Mouse (Mus musculus): ENCODE results near the gene Ralgps2. TPM values are rescaled to one million over a fixed set of nuclear protein-coding genes. Genes with fewer than 3 reads are reported as not detected.

The Ralgps2 gene
- 92.8 and 96.8 TPM in 2 replicates for polyA plus RNA-seq (2016; fragmentation: Nextera tagmentation; extraction: Ambion mirVana)

DNA sequence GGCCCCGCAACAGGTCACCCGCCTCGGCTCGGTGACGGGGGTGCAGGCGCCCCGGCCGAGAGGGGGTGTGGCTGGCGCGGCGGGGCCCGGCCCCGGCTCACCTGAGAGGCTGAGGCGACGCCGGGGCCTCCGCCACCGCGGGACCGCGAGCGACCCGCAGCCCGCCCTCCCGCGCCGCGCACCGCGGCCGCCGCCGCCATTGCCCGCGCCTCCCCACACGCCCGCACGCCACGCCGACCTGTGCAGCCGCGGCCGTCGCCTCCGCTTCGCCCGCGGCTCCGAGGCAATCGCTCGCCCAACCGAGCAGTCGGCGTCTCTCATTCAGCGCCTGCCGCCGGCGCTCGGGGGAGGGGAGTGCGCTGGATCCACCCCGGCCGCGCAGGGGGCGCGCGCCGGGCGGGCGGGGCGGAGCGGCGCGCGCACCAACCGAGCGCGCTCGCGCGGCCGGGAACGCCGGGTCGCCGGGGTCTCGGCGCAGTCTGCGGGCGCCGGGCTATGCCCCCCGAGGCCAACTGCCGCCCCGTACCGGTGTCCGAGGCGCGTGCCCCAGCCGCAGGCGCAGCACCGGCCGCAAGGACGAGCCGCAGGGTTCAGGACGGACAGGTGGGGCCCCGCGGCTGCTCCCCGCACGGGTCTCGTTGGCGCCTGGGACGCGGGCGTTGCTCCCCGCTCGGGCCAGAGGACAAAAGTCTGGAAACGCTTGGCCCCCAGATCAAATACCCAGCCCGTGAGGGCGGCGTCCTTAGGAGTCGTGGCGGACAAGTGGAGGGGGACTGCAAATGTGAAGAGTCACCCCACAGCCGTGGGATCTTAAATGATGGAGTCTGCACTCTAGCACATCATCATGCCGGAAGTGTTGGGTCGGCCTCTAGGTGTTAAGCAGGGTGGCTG lies at the start of gene Ralgps2:
Gene Ralgps2 (minus strand): TSS at position 376 of the 891 bp plus-strand sequence.
- DNase-seq (ENCODE audit: low spot score), result peak; percentile 79
- Histone ChIP-seq H3K27ac (replicated peaks) (peak within 1 kb of the TSS; percentile 98), H3K4me1 (peaks cover 33% of the 10 kb centered on the region), H3K4me3 (peak within 1 kb of the TSS; percentile 97), H3K36me3 (peaks cover 3% of the 10 kb centered on the region; the same call in 1 of the 2 replicates), H3K27me3 (ENCODE audit: low read depth, poor library complexity, severe bottlenecking) (no peaks in the 10 kb centered on the region), H3K9me3 (replicated peaks) (no peaks in the 10 kb centered on the region)
- under 1% methylated on average over 109 of the region's 124 CpGs for WGBS

DNA sequence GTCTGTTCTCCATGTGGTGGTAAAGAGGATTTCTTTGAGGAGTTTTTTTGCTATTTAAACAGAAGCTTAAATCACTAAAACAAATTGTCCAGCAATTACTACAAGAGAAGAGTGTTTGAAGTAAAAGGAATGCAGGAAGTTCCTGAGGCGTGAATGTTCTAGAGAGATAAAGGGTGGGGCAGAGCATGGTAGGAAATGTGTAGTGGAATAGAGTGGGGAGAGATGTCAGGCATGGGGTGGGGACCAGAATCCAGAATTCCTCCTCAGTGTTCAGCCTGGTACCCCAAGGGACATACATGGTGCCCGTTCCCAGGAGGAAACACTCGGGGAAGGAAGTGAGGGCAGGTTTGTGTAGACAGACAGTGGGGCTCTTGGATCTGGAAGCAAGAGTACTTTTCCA lies 48.1 kb upstream of the Ralgps2 start:
- no peak for DNase-seq (ENCODE audit: low spot score)
- Histone ChIP-seq H3K9me3 (replicated peaks) (no peaks in the 10 kb centered on the region), H3K4me3 (no peak overlapping the region), H3K36me3 (no peaks in the 10 kb centered on the region), H3K27ac (replicated peaks) (peak overlapping the region; percentile 42; the same call in 1 of the 2 replicates), H3K27me3 (ENCODE audit: low read depth, poor library complexity, severe bottlenecking) (no peaks in the 10 kb centered on the region), H3K4me1 (peaks cover 60% of the 10 kb centered on the region)
- 72% methylated on average over 3 of the region's 3 CpGs for WGBS

DNA sequence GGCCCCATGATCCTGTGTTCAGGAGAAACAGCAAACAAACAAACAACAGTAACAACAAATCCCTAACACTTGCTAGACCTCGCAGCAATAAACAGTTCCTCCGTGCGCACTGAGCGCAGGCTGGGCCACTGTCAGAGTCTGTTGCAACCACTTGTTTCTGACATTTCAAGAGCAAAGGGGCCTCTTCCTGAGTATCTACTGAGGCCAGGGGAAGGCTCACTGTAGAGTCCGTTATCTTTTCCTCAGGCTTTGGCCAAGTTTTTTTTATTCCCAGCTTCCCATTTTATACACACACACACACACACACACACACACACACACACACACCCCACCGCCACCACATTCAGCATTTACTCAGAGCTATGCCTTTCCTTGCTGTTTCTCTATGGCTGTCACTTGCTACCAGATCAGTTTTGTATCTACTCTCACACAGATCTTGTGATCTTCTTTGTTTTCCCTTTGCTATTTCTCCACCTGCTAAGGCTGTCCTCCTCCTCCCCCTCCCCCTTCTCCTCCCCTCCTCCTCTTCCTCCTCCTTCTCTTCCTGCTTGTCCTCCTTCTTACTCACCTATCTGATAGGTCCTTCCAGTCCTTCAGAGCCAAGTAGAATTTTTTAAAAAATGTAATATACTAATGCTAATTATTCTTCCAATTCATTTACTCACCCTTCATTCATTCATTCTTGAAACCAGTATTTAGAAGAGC lies 47.4 kb upstream of the Ralgps2 start:
- peaks cover 60% of the 10 kb centered on the region for H3K4me1 ChIP-seq
- no peaks in the 10 kb centered on the region for H3K27me3 ChIP-seq (ENCODE audit: low read depth, poor library complexity, severe bottlenecking)
- 78% methylated on average over 6 of the region's 6 CpGs for WGBS
- peak overlapping the region; percentile 63; the same call in 1 of the 2 replicates for H3K27ac ChIP-seq (replicated peaks)
- no peaks in the 10 kb centered on the region for H3K36me3 ChIP-seq
- H3K9me3 ChIP-seq (replicated peaks), result no peaks in the 10 kb centered on the region
- H3K4me3 ChIP-seq, result no peak overlapping the region
- no peak for DNase-seq (ENCODE audit: low spot score)

DNA sequence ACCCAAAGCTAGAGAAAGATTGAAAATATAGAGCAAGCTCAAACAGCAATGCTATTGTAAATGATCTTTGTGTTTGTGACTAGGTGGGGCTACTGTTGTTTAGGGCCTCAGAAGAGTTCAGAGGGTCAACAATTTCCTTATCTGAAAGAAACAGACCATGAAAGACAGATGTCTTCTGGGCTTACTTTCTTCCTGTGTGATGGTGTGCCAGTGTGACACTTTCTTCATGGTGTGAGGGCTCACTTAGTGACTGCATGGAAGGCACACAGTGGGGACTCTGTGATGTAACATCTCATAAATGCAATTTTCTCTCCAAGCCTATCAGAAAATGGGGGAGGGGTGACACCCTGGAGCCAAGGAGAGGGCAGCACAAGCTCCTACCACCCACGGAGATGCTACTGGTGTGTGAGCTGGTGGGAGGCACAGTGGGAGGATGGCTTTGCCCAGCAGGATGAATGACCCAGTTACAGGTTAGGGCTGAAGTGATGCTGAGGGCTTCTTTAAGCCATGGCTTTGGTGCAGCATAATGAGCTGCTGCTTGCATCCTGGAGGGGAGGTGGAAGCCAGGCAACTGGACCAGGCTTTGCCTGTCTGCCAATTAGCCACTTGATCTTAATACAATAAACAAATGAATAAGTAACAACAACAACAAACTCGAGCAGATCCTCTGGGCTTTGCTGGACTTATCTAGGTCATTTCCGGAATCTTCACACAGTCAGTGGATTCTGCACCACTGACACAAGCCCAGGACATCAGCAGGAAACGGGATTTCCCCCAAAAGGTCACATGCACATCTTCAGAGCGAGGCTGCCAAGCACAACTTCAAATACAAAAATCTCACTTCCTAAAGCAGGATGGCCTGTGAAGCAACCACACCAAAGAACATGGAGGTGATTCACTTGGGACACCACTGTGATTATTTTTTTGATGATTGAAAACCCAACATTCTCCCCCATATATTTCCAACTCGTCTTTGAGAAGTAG lies 46.5 kb upstream of the Ralgps2 start:
- no peaks in the 10 kb centered on the region for H3K27me3 ChIP-seq (ENCODE audit: low read depth, poor library complexity, severe bottlenecking)
- no peaks in the 10 kb centered on the region for H3K36me3 ChIP-seq
- 43% methylated on average over 6 of the region's 6 CpGs for WGBS
- peak overlapping the region; percentile 63 for H3K27ac ChIP-seq (replicated peaks)
- no peak overlapping the region for H3K4me3 ChIP-seq
- no peaks in the 10 kb centered on the region for H3K9me3 ChIP-seq (replicated peaks)
- H3K4me1 ChIP-seq, result peaks cover 60% of the 10 kb centered on the region
- no peak for DNase-seq (ENCODE audit: low spot score)

DNA sequence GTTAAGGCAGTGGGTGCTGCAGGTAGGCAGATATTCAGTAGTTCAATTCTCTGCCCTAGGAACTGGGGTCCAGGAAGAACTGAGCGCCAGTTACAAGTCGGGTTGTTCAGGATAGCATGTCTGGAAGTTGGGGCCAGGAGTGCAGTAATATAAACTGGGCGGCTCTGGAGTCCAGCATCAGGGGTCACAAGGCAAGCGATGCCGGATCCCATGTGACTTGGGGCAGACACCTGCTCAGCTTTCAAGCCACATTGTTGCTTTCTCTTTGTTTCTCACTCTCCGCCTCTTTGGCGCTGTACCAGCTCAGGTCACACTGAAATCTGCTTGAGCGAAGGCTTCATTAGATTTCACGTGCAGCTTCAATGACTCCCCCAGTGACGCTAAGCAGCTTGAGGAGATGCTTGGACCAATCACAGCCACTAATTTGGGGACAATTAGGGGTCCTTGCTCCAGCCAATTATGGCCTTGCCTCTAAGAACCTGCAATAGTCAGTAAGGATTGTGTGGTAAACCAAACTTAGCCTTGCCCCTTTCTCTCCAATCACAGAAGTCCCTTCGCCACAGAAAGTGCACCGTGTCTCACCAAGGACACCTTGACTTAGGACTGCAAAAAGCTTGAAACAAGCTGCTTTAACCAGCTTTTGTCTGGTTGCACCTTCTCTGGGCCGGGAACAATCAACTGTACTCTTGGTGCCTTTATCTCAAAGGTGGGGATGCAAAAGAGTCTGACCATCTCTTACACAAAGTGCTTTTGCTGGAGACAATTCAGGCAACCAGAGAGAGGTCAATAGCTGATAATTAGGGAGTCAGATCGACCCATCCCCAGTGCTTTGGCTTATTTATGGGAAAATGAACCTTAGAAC lies 43.8 kb upstream of the Ralgps2 start:
- Histone ChIP-seq H3K27ac (replicated peaks) (0 out of 2 replicates have a peak overlapping the region, but pooled peaks have one; percentile 9), H3K27me3 (ENCODE audit: low read depth, poor library complexity, severe bottlenecking) (no peaks in the 10 kb centered on the region)

DNA sequence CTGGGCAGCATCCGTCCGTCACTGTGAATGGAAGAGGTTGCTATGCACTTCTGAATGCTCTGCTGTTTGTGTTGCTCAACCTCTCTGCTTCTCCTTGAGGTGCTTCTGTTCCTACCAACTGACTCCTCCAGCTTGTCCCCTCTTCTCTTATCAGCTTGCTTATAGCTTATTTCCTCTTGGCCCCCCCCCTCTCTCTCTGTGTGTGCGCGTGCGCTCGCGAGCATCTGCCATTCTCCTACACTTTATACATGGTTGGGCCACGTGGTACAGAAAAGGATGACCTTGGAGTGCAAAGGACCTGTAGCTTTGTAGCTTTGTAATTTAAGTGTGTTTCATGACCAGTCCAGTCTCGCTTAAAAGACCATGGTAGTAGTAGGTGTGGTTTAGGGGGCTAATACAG lies 42.5 kb upstream of the Ralgps2 start:
- H3K9me3 ChIP-seq (replicated peaks), result no peaks in the 10 kb centered on the region
- no peak for DNase-seq (ENCODE audit: low spot score)
- H3K4me1 ChIP-seq, result peaks cover 35% of the 10 kb centered on the region
- no peak overlapping the region for H3K4me3 ChIP-seq
- 90% methylated on average over 9 of the region's 9 CpGs for WGBS
- H3K27ac ChIP-seq (replicated peaks), result no peak overlapping the region; the same call in 1 of the 2 replicates
- H3K27me3 ChIP-seq (ENCODE audit: low read depth, poor library complexity, severe bottlenecking), result no peaks in the 10 kb centered on the region
- H3K36me3 ChIP-seq, result no peaks in the 10 kb centered on the region

More for the DNA sequence above, 43.8 kb upstream of the Ralgps2 start:
- Histone ChIP-seq H3K4me1 (peaks cover 38% of the 10 kb centered on the region), H3K9me3 (replicated peaks) (no peaks in the 10 kb centered on the region), H3K36me3 (no peaks in the 10 kb centered on the region), H3K4me3 (no peak overlapping the region)
- 77% methylated on average over 14 of the region's 14 CpGs for WGBS
- no peak for DNase-seq (ENCODE audit: low spot score)

DNA sequence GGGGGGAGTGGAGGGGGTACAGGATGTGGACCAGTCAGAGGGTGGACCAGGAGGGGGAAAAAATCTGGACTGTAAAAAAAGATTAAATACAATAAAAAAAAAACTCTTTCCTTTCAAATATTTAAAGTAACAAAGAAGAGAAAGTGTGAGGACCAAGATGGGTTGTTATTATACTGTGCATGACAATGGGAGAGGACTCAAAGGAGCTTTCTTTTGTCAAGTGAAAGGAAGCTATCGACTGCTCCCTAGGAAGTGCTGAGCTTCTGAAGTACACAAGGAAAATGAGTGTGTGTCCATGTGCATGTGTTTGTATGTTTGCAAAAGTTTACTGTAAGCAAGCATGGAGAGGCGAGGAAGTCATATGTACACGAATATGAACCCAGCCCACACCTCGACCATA lies 40.3 kb upstream of the Ralgps2 start:
- H3K9me3 ChIP-seq (replicated peaks), result no peaks in the 10 kb centered on the region
- H3K27me3 ChIP-seq (ENCODE audit: low read depth, poor library complexity, severe bottlenecking), result no peaks in the 10 kb centered on the region
- no peaks in the 10 kb centered on the region for H3K36me3 ChIP-seq
- H3K4me1 ChIP-seq, result peaks cover 19% of the 10 kb centered on the region
- H3K27ac ChIP-seq (replicated peaks), result 0 out of 2 replicates have a peak overlapping the region, but pooled peaks have one; percentile 4
- DNase-seq (ENCODE audit: low spot score), result no peak
- no peak overlapping the region for H3K4me3 ChIP-seq
- WGBS, result 83% methylated on average over 4 of the region's 4 CpGs

DNA sequence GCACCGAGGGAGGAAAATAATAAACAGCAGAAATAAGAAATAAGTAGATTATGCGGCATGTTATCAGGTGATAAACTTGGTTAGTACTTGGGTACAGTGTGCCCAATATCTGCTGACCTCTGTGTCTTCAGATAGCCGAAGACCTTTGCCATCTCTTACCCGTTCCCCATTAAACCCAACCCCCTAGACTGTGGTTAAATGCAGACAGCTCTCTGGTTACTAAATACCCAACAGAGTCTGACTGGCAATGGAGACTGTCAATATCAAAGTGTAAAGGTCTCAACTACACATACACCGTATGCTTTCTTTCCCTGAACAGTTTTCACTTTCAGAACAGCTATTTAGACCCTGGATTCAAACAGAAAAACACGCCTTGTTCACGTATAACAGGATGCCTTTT lies 39.2 kb upstream of the Ralgps2 start:
- H3K36me3 ChIP-seq, result no peaks in the 10 kb centered on the region
- no peak for DNase-seq (ENCODE audit: low spot score)
- no peak overlapping the region for H3K27ac ChIP-seq (replicated peaks)
- WGBS, result 91% methylated on average over 7 of the region's 7 CpGs
- H3K4me3 ChIP-seq, result no peak overlapping the region
- no peaks in the 10 kb centered on the region for H3K27me3 ChIP-seq (ENCODE audit: low read depth, poor library complexity, severe bottlenecking)
- no peaks in the 10 kb centered on the region for H3K9me3 ChIP-seq (replicated peaks)
- H3K4me1 ChIP-seq, result peaks cover 19% of the 10 kb centered on the region

DNA sequence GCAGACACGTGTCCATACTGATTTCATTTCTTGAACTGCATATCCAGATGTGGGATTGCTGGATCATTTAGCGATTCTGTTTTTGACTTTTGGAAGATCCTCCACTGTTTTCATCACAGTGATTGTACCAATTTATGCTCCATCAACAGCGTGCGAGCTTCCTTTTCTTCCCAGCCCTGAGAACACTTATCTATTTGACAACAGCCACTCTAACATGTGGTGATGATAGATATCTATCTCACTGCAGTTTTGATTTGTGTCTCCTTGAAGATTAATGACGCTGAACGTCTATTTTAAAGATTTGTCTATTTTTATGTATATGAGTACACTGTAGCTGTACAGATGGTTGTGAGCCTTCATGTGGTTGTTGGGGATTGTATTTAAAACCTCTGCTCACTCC lies 34.4 kb upstream of the Ralgps2 start:
- Histone ChIP-seq H3K36me3 (no peaks in the 10 kb centered on the region), H3K27me3 (ENCODE audit: low read depth, poor library complexity, severe bottlenecking) (no peaks in the 10 kb centered on the region), H3K9me3 (replicated peaks) (no peaks in the 10 kb centered on the region), H3K27ac (replicated peaks) (no peak overlapping the region), H3K4me1 (no peaks in the 10 kb centered on the region), H3K4me3 (no peak overlapping the region)
- 94% methylated on average over 6 of the region's 6 CpGs for WGBS
- DNase-seq (ENCODE audit: low spot score), result no peak

DNA sequence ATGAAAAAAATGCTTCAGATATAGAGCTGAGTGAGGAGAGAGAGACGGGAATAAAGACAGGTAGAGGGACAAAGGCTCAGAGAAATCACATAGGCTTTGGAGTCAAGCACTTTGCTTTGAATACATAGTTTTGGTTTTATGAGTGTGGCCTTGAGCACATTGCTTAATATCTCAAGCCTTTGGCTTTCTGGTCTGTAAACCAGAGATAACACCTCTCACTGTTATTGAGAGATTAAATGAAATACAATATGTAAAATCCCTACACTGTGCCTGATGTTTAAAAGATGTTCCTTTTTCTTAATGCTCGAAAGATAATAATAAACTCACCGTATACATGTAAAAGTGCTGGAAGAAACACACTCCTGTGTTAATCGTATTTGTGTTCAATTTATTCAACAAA lies 33.0 kb upstream of the Ralgps2 start:
- WGBS, result 96% methylated on average over 4 of the region's 4 CpGs
- no peak for DNase-seq (ENCODE audit: low spot score)
- Histone ChIP-seq H3K9me3 (replicated peaks) (no peaks in the 10 kb centered on the region), H3K27me3 (ENCODE audit: low read depth, poor library complexity, severe bottlenecking) (no peaks in the 10 kb centered on the region), H3K4me3 (no peak overlapping the region), H3K4me1 (no peaks in the 10 kb centered on the region), H3K27ac (replicated peaks) (no peak overlapping the region), H3K36me3 (no peaks in the 10 kb centered on the region)

DNA sequence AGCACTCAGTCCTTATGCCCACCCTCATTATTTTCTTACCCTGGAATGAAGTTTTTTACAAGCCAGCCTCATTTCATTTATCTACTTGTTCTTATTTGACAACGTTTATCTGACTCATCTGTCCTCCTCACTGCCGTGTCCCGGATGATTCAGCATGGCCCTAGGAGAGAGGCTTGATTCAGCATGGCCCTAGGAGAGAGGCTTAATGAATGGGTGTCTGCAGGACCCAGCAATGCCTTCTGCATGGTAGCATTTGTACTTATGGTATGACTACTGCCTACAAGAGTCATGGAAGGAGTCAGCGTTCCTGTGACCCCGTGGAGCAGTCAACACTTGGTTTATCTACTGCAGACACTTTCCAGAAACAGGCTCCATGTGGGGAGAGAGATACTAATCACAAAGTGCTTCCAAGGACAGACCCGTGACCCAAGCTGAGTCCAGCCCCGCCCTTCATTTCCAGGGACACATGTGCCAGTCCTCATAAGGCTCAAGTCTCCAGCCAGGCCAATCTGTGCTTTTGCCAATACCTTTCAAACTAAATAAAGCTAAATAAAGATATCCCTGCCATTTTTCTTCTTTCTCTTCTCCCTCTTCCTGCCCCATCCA lies 31.9 kb upstream of the Ralgps2 start:
- DNase-seq (ENCODE audit: low spot score), result no peak
- Histone ChIP-seq H3K36me3 (no peaks in the 10 kb centered on the region), H3K4me3 (no peak overlapping the region), H3K4me1 (no peaks in the 10 kb centered on the region), H3K9me3 (replicated peaks) (no peaks in the 10 kb centered on the region), H3K27me3 (ENCODE audit: low read depth, poor library complexity, severe bottlenecking) (no peaks in the 10 kb centered on the region), H3K27ac (replicated peaks) (no peak overlapping the region)
- WGBS, result 90% methylated on average over 7 of the region's 7 CpGs
